Mouse (Mus musculus): ENCODE results near the gene Unc5b. TPM values are rescaled to one million over a fixed set of nuclear protein-coding genes. Genes with fewer than 3 reads are reported as not detected.

Gene Unc5b
- polyA plus RNA-seq, 1 experiment from 2014 or later = 3.8 TPM

GRCm38 (mm10) chr10:60718491-60718890 is 112.9 kb downstream of the Unc5b start:
- ATAC-seq (no peak), DNase-seq (ENCODE audit: low spot score) (no peak)
- WGBS = 91% methylated on average over 2 of the region's 2 CpGs
- TF ChIP-seq CTCF (IDR thresholded peaks at IDR 0.05) (no peak), EP300 (IDR thresholded peaks at IDR 0.05) (no peak)
- no peak overlapping the region for H3K4me3 ChIP-seq (ENCODE audit: low read depth, low read length)
- H3K27ac ChIP-seq (ENCODE audit: low read length) = no peak overlapping the region
- no peaks in the 10 kb centered on the region for H3K9me3 ChIP-seq (ENCODE audit: low read length)
- no peaks in the 10 kb centered on the region for H3K4me1 ChIP-seq (ENCODE audit: insufficient read depth, low read depth, low read length)
- no peak overlapping the region for H3K9ac ChIP-seq (replicated peaks; ENCODE audit: low read depth)
- H3K27me3 ChIP-seq (replicated peaks; ENCODE audit: insufficient read depth, low read length) = no peaks in the 10 kb centered on the region
- H3K36me3 ChIP-seq (ENCODE audit: insufficient read depth, low read length) = peaks cover 5% of the 10 kb centered on the region; the same call in 1 of the 2 replicates
- no peak overlapping the region for H3K4me2 ChIP-seq (replicated peaks; ENCODE audit: low read depth, low read length)

DNA sequence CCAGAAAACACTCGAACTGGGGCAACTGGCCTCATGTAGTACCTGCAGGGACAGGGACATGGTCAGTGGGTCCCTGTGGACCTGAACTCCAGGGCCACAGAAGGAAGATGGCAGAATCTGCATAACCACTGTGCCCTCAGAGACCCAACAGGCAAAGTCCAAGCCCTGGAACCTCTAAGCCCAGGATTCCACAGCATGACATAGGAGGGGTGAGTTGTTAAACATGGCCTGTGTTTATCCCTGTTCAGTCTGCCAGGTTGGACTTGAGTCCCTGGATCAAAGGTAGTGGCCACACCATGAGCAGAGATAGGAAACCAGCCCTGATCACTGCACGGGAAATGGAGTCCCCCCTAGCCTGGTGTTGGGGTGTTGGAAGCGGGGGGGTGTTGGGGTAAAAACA is 114.9 kb downstream of the Unc5b start:
- TF ChIP-seq EP300 (IDR thresholded peaks at IDR 0.05) (no peak), CTCF (IDR thresholded peaks at IDR 0.05) (no peak)
- no peaks in the 10 kb centered on the region for H3K9me3 ChIP-seq (ENCODE audit: low read length)
- H3K4me1 ChIP-seq (ENCODE audit: insufficient read depth, low read depth, low read length) = no peaks in the 10 kb centered on the region
- peaks cover 5% of the 10 kb centered on the region; the same call in 1 of the 2 replicates for H3K36me3 ChIP-seq (ENCODE audit: insufficient read depth, low read length)
- no peak for ATAC-seq
- DNase-seq (ENCODE audit: low spot score) = no peak
- H3K9ac ChIP-seq (replicated peaks; ENCODE audit: low read depth) = no peak overlapping the region
- no peak overlapping the region for H3K4me3 ChIP-seq (ENCODE audit: low read depth, low read length)
- no peaks in the 10 kb centered on the region for H3K27me3 ChIP-seq (replicated peaks; ENCODE audit: insufficient read depth, low read length)
- H3K4me2 ChIP-seq (replicated peaks; ENCODE audit: low read depth, low read length) = no peak overlapping the region
- 83% methylated on average over 3 of the region's 3 CpGs for WGBS
- no peak overlapping the region for H3K27ac ChIP-seq (ENCODE audit: low read length)

Other genes with a start within 250 kb of the Unc5b start
- 0.35 and 0.58 TPM in 2 replicates for gene Cdh23, start 135.1 kb downstream of the Unc5b start, polyA plus RNA-seq (2015; fragmentation: Nextera tagmentation; extraction: Ambion mirVana)
- gene Slc29a3, start 78.8 kb downstream of the Unc5b start, polyA plus RNA-seq (2015; fragmentation: Nextera tagmentation; extraction: Ambion mirVana) = 9.3 and 9.8 TPM in 2 replicates

Measured in lung, postnatal 0 days (tissue).